Mouse (Mus musculus) kidney, adult 18-20 months (tissue): Measurements from ENCODE around the gene Acot13.
A peak's percentile ranks its signal among the peaks of the same experiment; 100 is the strongest.
"Not testable (repeated sequence)": the region's sequence is repeated elsewhere in the genome, so short reads cannot be mapped to it uniquely, and the experiment has no call there.

Experiments used
- DNase-seq: peaks from one replicate; pipeline ENCODE4 v3.0.0; 2021

Acot13 gene

GRCm38 (mm10) chr13:24831353-24832130 lies at the start of gene Acot13, which contains the start of gene Tdp2:
TSS of gene Acot13 (minus strand) at chr13:24831540.
TSS of gene Tdp2 (plus strand) at chr13:24831679.
- peak; percentile 93 for DNase-seq

GRCm38 (mm10) chr13:24880704-24881103 lies 49.4 kb upstream of the Acot13 start:
- DNase-seq, result peak; percentile 57

GRCm38 (mm10) chr13:24880208-24880607 lies 48.9 kb upstream of the Acot13 start:
- DNase-seq, result no peak

GRCm38 (mm10) chr13:24879359-24880040 lies 48.2 kb upstream of the Acot13 start:
- peak; percentile 84 for DNase-seq

- no peak for DNase-seq
Measured at GRCm38 (mm10) chr13:24868233-24868632, 36.9 kb upstream of the Acot13 start.

GRCm38 (mm10) chr13:24867789-24868188 lies 36.4 kb upstream of the Acot13 start:
- DNase-seq, result no peak

- DNase-seq, result no peak
Measured at GRCm38 (mm10) chr13:24866430-24867402, 35.4 kb upstream of the Acot13 start.

- peak; percentile 62 for DNase-seq
Measured at GRCm38 (mm10) chr13:24862520-24862919, 31.2 kb upstream of the Acot13 start.

GRCm38 (mm10) chr13:24862021-24862420 lies 30.7 kb upstream of the Acot13 start:
- no peak for DNase-seq

- DNase-seq, result no peak
Measured at GRCm38 (mm10) chr13:24861084-24861483, 29.7 kb upstream of the Acot13 start.

- DNase-seq, result no peak
Measured at GRCm38 (mm10) chr13:24859115-24859514, 27.8 kb upstream of the Acot13 start.

- DNase-seq, result no peak
Measured at GRCm38 (mm10) chr13:24852570-24852969, 21.2 kb upstream of the Acot13 start.

- DNase-seq, result no peak
Measured at GRCm38 (mm10) chr13:24851989-24852388, 20.6 kb upstream of the Acot13 start.

- DNase-seq, result no peak
Measured at GRCm38 (mm10) chr13:24849318-24849717, 18.0 kb upstream of the Acot13 start.

- no peak for DNase-seq
Measured at GRCm38 (mm10) chr13:24844983-24845955, 13.9 kb upstream of the Acot13 start, which contains the start of gene D130043K22Rik. TSS of gene D130043K22Rik (plus strand) at chr13:24845135.

GRCm38 (mm10) chr13:24841702-24842101 lies 10.4 kb upstream of the Acot13 start:
- no peak for DNase-seq

GRCm38 (mm10) chr13:24839831-24840230 lies 8.5 kb upstream of the Acot13 start:
- DNase-seq, result no peak

- DNase-seq, result not testable (repeated sequence)
Measured at GRCm38 (mm10) chr13:24837765-24838164, 6.4 kb upstream of the Acot13 start.

GRCm38 (mm10) chr13:24832811-24833155 lies 1.4 kb upstream of the Acot13 start:
- no peak for DNase-seq

- DNase-seq, result no peak
Measured at GRCm38 (mm10) chr13:24832131-24832810, 931 bp upstream of the Acot13 start.

GRCm38 (mm10) chr13:24830756-24831352 lies 486 bp downstream of the Acot13 start:
- no peak for DNase-seq
